Mouse (Mus musculus): ENCODE results near the gene Ly6g5b.

DNA sequence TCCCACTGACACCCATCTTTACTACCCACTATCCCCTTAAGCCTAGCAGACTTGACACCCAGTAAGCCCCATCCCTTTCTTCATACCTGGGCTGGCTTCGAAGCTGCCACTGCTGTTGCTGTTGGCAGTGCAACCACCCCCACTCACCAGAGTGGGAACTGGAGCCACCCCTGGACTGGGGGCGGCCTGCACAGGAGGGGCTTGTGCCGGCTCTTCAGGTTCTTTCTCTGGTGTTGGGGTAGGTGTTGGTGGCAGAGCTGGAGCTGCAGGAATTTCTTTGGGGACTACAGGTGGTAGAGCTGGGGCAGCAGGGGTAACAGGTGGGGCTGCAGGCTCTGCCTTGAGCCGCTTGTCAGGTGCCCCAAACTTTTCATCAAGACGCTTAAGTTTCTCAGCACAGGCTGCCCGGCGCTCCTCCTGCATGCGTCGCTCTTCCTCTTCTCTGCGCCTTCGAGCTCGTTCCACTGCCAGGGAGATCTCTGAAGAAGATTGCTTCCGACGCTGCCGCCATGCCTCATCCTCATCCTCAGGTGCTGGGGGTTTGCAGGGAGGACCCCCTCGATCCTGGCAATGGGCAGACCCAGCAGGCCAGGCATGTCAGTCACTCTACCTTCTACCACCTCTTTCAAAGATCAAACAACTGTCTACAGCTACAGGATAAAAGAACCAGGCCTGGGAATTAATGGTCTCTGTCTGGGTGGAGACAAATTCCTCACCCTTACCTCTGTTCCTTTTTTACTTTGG lies 43.8 kb upstream of the Ly6g5b start:
- TF ChIP-seq CTCF (conservative IDR thresholded peaks at IDR 0.05; ENCODE audit: insufficient read depth, insufficient read length, low read depth, low read length) (no peak), POLR2A (IDR thresholded peaks at IDR 0.05; ENCODE audit: low read depth, low read length) (no peak)

Data from kidney, adult 2 months (tissue).